Mouse (Mus musculus) lung, postnatal 4 days (tissue): ENCODE results near the gene Ripor3.

Source experiments
- DNase-seq, 2 experiments: peaks; one replicate each; pipeline ENCODE4 v3.0.0; 2021

Ripor3 gene

GRCm38 (mm10) chr2:167984946-167985345 is 25.5 kb downstream of the Ripor3 start:
- no peak for DNase-seq

- no peak for DNase-seq
Observed at GRCm38 (mm10) chr2:167984371-167984770, 26.0 kb downstream of the Ripor3 start.

GRCm38 (mm10) chr2:167982646-167983045 is 27.8 kb downstream of the Ripor3 start:
- peak; percentile 74 for DNase-seq

GRCm38 (mm10) chr2:167980391-167980790 is 30.0 kb downstream of the Ripor3 start:
- DNase-seq, result no peak

- peak; percentile 48 to 80 for DNase-seq
Observed at GRCm38 (mm10) chr2:167978271-167978670, 32.1 kb downstream of the Ripor3 start.

GRCm38 (mm10) chr2:167975746-167976145 is 34.7 kb downstream of the Ripor3 start:
- peak in 1 of 2 experiments; percentile 62 for DNase-seq

GRCm38 (mm10) chr2:167972809-167973208 is 37.6 kb downstream of the Ripor3 start:
- DNase-seq, result peak in 1 of 2 experiments; percentile 31

- DNase-seq, result peak in 1 of 2 experiments; percentile 41
Observed at GRCm38 (mm10) chr2:167972146-167972545, 38.3 kb downstream of the Ripor3 start.

- peak in 1 of 2 experiments; percentile 64 for DNase-seq
Observed at GRCm38 (mm10) chr2:167969851-167970541, 40.4 kb downstream of the Ripor3 start.

GRCm38 (mm10) chr2:167968504-167968903 is 41.9 kb downstream of the Ripor3 start:
- no peak for DNase-seq

GRCm38 (mm10) chr2:167965911-167966310 is 44.5 kb downstream of the Ripor3 start:
- no peak for DNase-seq

- DNase-seq, result peak; percentile 69 to 84
Observed at GRCm38 (mm10) chr2:167964320-167964719, 46.1 kb downstream of the Ripor3 start.

GRCm38 (mm10) chr2:167963778-167964300 is 46.6 kb downstream of the Ripor3 start:
- no peak for DNase-seq

- no peak for DNase-seq
Observed at GRCm38 (mm10) chr2:167963176-167963575, 47.2 kb downstream of the Ripor3 start.

GRCm38 (mm10) chr2:167962347-167962746 is 48.1 kb downstream of the Ripor3 start:
- peak in 1 of 2 experiments; percentile 55 for DNase-seq

GRCm38 (mm10) chr2:167960584-167960983 is 49.8 kb downstream of the Ripor3 start:
- DNase-seq, result no peak

- DNase-seq, result no peak
Observed at GRCm38 (mm10) chr2:167959996-167960395, 50.4 kb downstream of the Ripor3 start.

- DNase-seq, result no peak
Observed at GRCm38 (mm10) chr2:167959384-167959911, 51.0 kb downstream of the Ripor3 start.

- peak; percentile 85 to 93 for DNase-seq
Observed at GRCm38 (mm10) chr2:167958843-167959242, 51.6 kb downstream of the Ripor3 start.

GRCm38 (mm10) chr2:167958082-167958788 is 52.2 kb downstream of the Ripor3 start:
- DNase-seq, result peak; percentile 57 to 74

GRCm38 (mm10) chr2:167957539-167957938 is 52.9 kb downstream of the Ripor3 start:
- DNase-seq, result no peak

GRCm38 (mm10) chr2:167954928-167955327 is 55.5 kb downstream of the Ripor3 start:
- DNase-seq, result no peak

GRCm38 (mm10) chr2:167953819-167954218 is 56.6 kb downstream of the Ripor3 start:
- DNase-seq, result no peak
